Mouse (Mus musculus) kidney, adult 10 weeks (tissue): Measurements from ENCODE around the gene Lrp6. TPM values are rescaled to one million over a fixed set of nuclear protein-coding genes. Genes with fewer than 3 reads are reported as not detected.

Experiments used
- polyA plus RNA-seq: library from polyadenylated mRNA; stranded (reverse); fragments of 350-450 nt; fragmentation: Illumina TruSeq; extraction: RNeasy Lipid Tissue Mini Kit (QIAGEN cat#74804); gene quantifications from one replicate; pipeline ENCODE4 v1.2.3, GENCODE M21; 2014; ENCODE audit warnings: low read depth, low replicate concordance

The Lrp6 gene
- 141 TPM for polyA plus RNA-seq

DNA sequence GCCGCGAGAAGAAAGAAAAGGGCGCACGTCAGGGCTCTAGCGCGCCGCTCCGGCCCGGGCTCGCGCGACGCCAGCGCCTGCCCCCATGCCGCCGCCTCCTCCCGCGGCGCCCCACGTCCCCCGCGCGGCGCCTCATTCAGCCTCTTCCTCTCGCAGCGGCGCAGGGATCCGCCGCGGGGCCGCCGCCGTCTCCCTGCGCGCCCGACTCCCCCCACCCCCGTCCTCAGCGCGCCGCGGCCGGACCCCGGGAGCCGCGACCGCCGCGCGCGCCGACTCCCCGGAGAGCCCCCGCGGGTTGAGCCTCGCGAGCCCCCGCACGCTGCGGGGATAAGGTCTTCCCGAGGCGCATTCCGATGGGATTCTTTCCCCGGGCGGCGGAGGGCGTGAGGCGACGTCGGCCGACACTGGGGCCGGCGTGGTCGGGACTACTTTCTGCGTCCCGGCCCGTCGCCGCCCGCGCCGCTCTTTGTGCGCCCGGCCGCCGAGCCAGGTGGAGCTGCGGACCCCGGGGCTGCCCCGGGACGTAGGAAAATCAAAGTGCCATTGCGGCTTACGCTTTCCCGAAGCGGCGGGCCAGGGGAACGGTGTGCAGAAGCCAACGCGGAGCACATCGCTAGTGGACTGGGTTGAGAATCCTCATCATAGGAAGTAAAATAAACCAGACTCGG lies at the start of gene Lrp6:
Gene Lrp6 (minus strand): TSS at position 148 of the 668 bp plus-strand sequence.

Other genes starting within 250 kb of the Lrp6 start
- gene Bcl2l14, start 170.6 kb downstream of the Lrp6 start, polyA plus RNA-seq = 1.7 TPM
- gene Mansc1, start 65.5 kb upstream of the Lrp6 start, polyA plus RNA-seq = 6.3 TPM
- gene Borcs5, start 72.5 kb upstream of the Lrp6 start, polyA plus RNA-seq = 2.4 TPM
- 47.3 TPM for gene Dusp16, start 225.7 kb upstream of the Lrp6 start, polyA plus RNA-seq